Mouse (Mus musculus): ENCODE data around the gene Trex1.
A peak's percentile ranks its signal among the peaks of the same experiment; 100 is the strongest.

The Trex1 gene

GRCm38 (mm10) chr9:109059136-109059903 lies at the start of gene Trex1:
Gene Trex1, minus strand, starts transcription at chr9:109059734.
- DNase-seq (ENCODE audit: low spot score) = peak; percentile 94

- no peak for DNase-seq (ENCODE audit: low spot score)
Measured at GRCm38 (mm10) chr9:109107341-109107740, 47.8 kb upstream of the Trex1 start.

- no peak for DNase-seq (ENCODE audit: low spot score)
Measured at GRCm38 (mm10) chr9:109105648-109106047, 46.1 kb upstream of the Trex1 start.

- DNase-seq (ENCODE audit: low spot score) = no peak
Measured at GRCm38 (mm10) chr9:109105011-109105410, 45.5 kb upstream of the Trex1 start.

GRCm38 (mm10) chr9:109104083-109104482 lies 44.5 kb upstream of the Trex1 start:
- DNase-seq (ENCODE audit: low spot score) = no peak

- no peak for DNase-seq (ENCODE audit: low spot score)
Measured at GRCm38 (mm10) chr9:109103250-109103649, 43.7 kb upstream of the Trex1 start.

GRCm38 (mm10) chr9:109102541-109102940 lies 43.0 kb upstream of the Trex1 start:
- DNase-seq (ENCODE audit: low spot score) = no peak

GRCm38 (mm10) chr9:109101933-109102445 lies 42.5 kb upstream of the Trex1 start:
- DNase-seq (ENCODE audit: low spot score) = no peak

GRCm38 (mm10) chr9:109100307-109100928 lies 40.9 kb upstream of the Trex1 start:
- DNase-seq (ENCODE audit: low spot score) = no peak

- peak; percentile 73 for DNase-seq (ENCODE audit: low spot score)
Measured at GRCm38 (mm10) chr9:109098969-109099368, 39.4 kb upstream of the Trex1 start.

GRCm38 (mm10) chr9:109098366-109098765 lies 38.8 kb upstream of the Trex1 start:
- DNase-seq (ENCODE audit: low spot score) = no peak

- no peak for DNase-seq (ENCODE audit: low spot score)
Measured at GRCm38 (mm10) chr9:109097831-109098230, 38.3 kb upstream of the Trex1 start.

GRCm38 (mm10) chr9:109097291-109097690 lies 37.8 kb upstream of the Trex1 start:
- DNase-seq (ENCODE audit: low spot score) = peak; percentile 67

GRCm38 (mm10) chr9:109096856-109097255 lies 37.3 kb upstream of the Trex1 start:
- DNase-seq (ENCODE audit: low spot score) = peak; percentile 41

GRCm38 (mm10) chr9:109096251-109096661 lies 36.7 kb upstream of the Trex1 start:
- no peak for DNase-seq (ENCODE audit: low spot score)

GRCm38 (mm10) chr9:109095137-109095982 lies 35.8 kb upstream of the Trex1 start, which contains the start of gene Plxnb1:
Gene Plxnb1, plus strand, starts transcription at chr9:109095389.
- DNase-seq (ENCODE audit: low spot score) = peak; percentile 62

- DNase-seq (ENCODE audit: low spot score) = peak; percentile 76
Measured at GRCm38 (mm10) chr9:109094553-109095136, 35.1 kb upstream of the Trex1 start.

- peak; percentile 72 for DNase-seq (ENCODE audit: low spot score)
Measured at GRCm38 (mm10) chr9:109093786-109094552, 34.4 kb upstream of the Trex1 start.

- DNase-seq (ENCODE audit: low spot score) = no peak
Measured at GRCm38 (mm10) chr9:109092799-109093198, 33.3 kb upstream of the Trex1 start.

- no peak for DNase-seq (ENCODE audit: low spot score)
Measured at GRCm38 (mm10) chr9:109091802-109092201, 32.3 kb upstream of the Trex1 start.

GRCm38 (mm10) chr9:109090446-109090845 lies 30.9 kb upstream of the Trex1 start:
- peak; percentile 47 for DNase-seq (ENCODE audit: low spot score)

All from lung, postnatal 25 days (tissue).